Mouse (Mus musculus): ENCODE measurements at regions not wholly inside any gene's neighbourhood (a gene's known extent, or its start where the extent isn't known, plus 50 kb on each side); places are given as distances from the start of the nearest gene placed in this dataset.

DNA sequence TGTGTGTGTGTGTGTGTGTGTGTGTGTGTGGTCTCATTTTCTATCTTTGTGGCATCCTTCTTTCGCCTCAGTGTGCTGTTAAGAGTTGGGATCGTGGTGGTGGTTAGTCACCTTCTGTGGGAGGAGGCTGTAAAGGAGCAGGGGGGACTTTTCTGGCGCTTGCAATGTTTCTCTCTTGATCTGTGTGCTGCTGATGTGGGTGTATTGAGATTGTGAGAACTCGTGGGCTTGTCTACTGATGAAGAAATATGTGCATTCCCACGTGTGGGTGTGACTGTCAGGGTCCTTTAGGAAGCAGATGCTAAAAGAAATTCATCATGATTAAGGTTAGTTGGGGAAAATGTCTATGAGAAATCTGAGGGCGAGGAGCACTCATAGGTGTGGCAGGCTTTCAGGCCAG, 1422.4 kb upstream of the Gm6569 start:
- DNase-seq (ENCODE audit: extremely low read depth, low read depth): no peak

Data from MEL-GATA-1-ER (cell line).